Mouse (Mus musculus) MEL (cell line): ENCODE measurements around the gene Mbnl1. TPM values are rescaled to one million over a fixed set of nuclear protein-coding genes. Genes with fewer than 3 reads are reported as not detected.

Source experiments
- DNase-seq: peaks from one replicate; pipeline ENCODE4 v3.0.0; 2011; ENCODE audit warnings: low read depth, low spot score
- H3K27ac ChIP-seq: 2 replicates; pipeline ENCODE4 v1.5.1; 2012; ENCODE audit warnings: low read depth, mild to moderate bottlenecking, control low read depth, low read length, moderate library complexity; ENCODE audit not compliant: control insufficient read depth
- H3K27me3 ChIP-seq, 2 experiments: fragments of 150-350 bp in 1 of 2; sonication (generic) in 1 of 2; 2 replicates each; pipeline ENCODE4 v1.6.1; 2012; ENCODE audit warnings: low read length in 2 of 2, mild to moderate bottlenecking in 2 of 2, improper control_type of control experiment in 1 of 2, moderate library complexity in 1 of 2; ENCODE audit not compliant: insufficient read depth in 2 of 2, control insufficient read depth in 1 of 2
- H3K36me3 ChIP-seq, 2 experiments: 2 replicates each; pipeline ENCODE4 v1.6.1; 2012 to 2014; ENCODE audit warnings: low read length in 2 of 2, improper control_type of control experiment in 1 of 2, inconsistent platforms in 1 of 2, mild to moderate bottlenecking in 1 of 2; ENCODE audit not compliant: insufficient read depth in 2 of 2, control insufficient read depth in 1 of 2
- H3K4me1 ChIP-seq, 2 experiments: fragments of 150-350 bp in 1 of 2; sonication (generic) in 1 of 2; 2 replicates each; pipeline ENCODE4 v1.6.1; 2012; ENCODE audit warnings: low read length in 2 of 2, improper control_type of control experiment in 1 of 2, mild to moderate bottlenecking in 1 of 2; ENCODE audit not compliant: insufficient read depth in 2 of 2, control insufficient read depth in 1 of 2
- H3K4me3 ChIP-seq, 2 experiments: fragments of 150-350 bp in 1 of 2; sonication (generic) in 1 of 2; 2 replicates each; pipeline ENCODE4 v1.5.1; 2012; ENCODE audit warnings: low read depth in 2 of 2, low read length in 2 of 2, mild to moderate bottlenecking in 2 of 2, moderate library complexity in 2 of 2, control low read depth in 1 of 2, improper control_type of control experiment in 1 of 2; ENCODE audit not compliant: control insufficient read depth in 1 of 2, insufficient read depth in 1 of 2
- H3K79me2 ChIP-seq: 2 replicates; pipeline ENCODE4 v1.6.1; 2012; ENCODE audit warnings: mild to moderate bottlenecking, low read length, moderate library complexity; ENCODE audit not compliant: control insufficient read depth, poor library complexity, insufficient read depth
- H3K9ac ChIP-seq: 2 replicates; pipeline ENCODE4 v1.6.1; 2012; ENCODE audit warnings: low read depth, mild to moderate bottlenecking, control low read depth, low read length, moderate library complexity; ENCODE audit not compliant: control insufficient read depth, poor library complexity, severe bottlenecking
- H3K9me3 ChIP-seq: fragments of 150-350 bp; sonication (generic); replicated peaks from 2 replicates; pipeline ENCODE4 v1.6.1; 2012; ENCODE audit warnings: mild to moderate bottlenecking, low read length, improper control_type of control experiment, moderate library complexity; ENCODE audit not compliant: insufficient read depth
- BHLHE40 ChIP-seq: IDR thresholded peaks from 2 replicates; pipeline ENCODE4 v1.6.1; 2012; ENCODE audit warnings: low read depth, mild to moderate bottlenecking, inconsistent platforms, low read length, improper control_type of control experiment, borderline replicate concordance
- CHD1 ChIP-seq: IDR thresholded peaks from 2 replicates; pipeline ENCODE4 v1.6.1; 2012; ENCODE audit warnings: low read depth, mild to moderate bottlenecking, inconsistent platforms, low read length, improper control_type of control experiment
- ETS1 ChIP-seq: IDR thresholded peaks from 2 replicates; pipeline ENCODE4 v1.6.1; 2012; ENCODE audit warnings: low read depth, mild to moderate bottlenecking, inconsistent platforms, low read length, improper control_type of control experiment, moderate library complexity
- GABPA ChIP-seq: IDR thresholded peaks from 2 replicates; pipeline ENCODE4 v1.6.1; 2012; ENCODE audit warnings: low read depth, mild to moderate bottlenecking, inconsistent platforms, low read length, improper control_type of control experiment, moderate library complexity
- JUND ChIP-seq: IDR thresholded peaks from 2 replicates; pipeline ENCODE4 v1.6.1; 2011; ENCODE audit warnings: low read depth, mild to moderate bottlenecking, improper control_type of control experiment, low read length
- MAX ChIP-seq: IDR thresholded peaks from 2 replicates; pipeline ENCODE4 v1.6.1; 2011; ENCODE audit warnings: low read length, improper control_type of control experiment
- MYC ChIP-seq: IDR thresholded peaks from 2 replicates; pipeline ENCODE4 v1.6.1; 2011; ENCODE audit warnings: low read depth, mild to moderate bottlenecking, low read length, improper control_type of control experiment, moderate library complexity
- NELFE ChIP-seq: IDR thresholded peaks from 2 replicates; pipeline ENCODE4 v1.6.1; 2011; ENCODE audit warnings: low read depth, low read length, improper control_type of control experiment
- NRF1 ChIP-seq: IDR thresholded peaks from 2 replicates; pipeline ENCODE4 v1.6.1; 2014; ENCODE audit warnings: low read depth, mild to moderate bottlenecking, inconsistent platforms, low read length, improper control_type of control experiment, moderate library complexity; ENCODE audit not compliant: poor library complexity, insufficient read depth, severe bottlenecking
- POLR2AphosphoS2 ChIP-seq: IDR thresholded peaks from 2 replicates; pipeline ENCODE4 v1.6.1; 2011; ENCODE audit warnings: low read length, improper control_type of control experiment
- POLR2AphosphoS5 ChIP-seq: IDR thresholded peaks from 2 replicates; pipeline ENCODE4 v1.6.1; 2012; ENCODE audit warnings: low read depth, borderline replicate concordance, mild to moderate bottlenecking, inconsistent platforms, low read length, moderate library complexity, mixed read lengths
- RAD21 ChIP-seq: IDR thresholded peaks from 2 replicates; pipeline ENCODE4 v1.6.1; 2011; ENCODE audit warnings: mild to moderate bottlenecking, low read depth, low read length, improper control_type of control experiment
- RCOR1 ChIP-seq: IDR thresholded peaks from 2 replicates; pipeline ENCODE4 v1.6.1; 2012; ENCODE audit warnings: low read depth, mild to moderate bottlenecking, inconsistent platforms, low read length, improper control_type of control experiment
- SIN3A ChIP-seq: IDR thresholded peaks from 2 replicates; pipeline ENCODE4 v1.6.1; 2012; ENCODE audit warnings: low read length, improper control_type of control experiment, inconsistent platforms
- SMC3 ChIP-seq: IDR thresholded peaks from 2 replicates; pipeline ENCODE4 v1.6.1; 2011; ENCODE audit warnings: low read depth, low read length, improper control_type of control experiment
- TCF12 ChIP-seq: IDR thresholded peaks from 2 replicates; pipeline ENCODE4 v1.6.1; 2014; ENCODE audit warnings: low read depth, mild to moderate bottlenecking, inconsistent platforms, low read length, improper control_type of control experiment, moderate library complexity
- UBTF ChIP-seq: IDR thresholded peaks from 2 replicates; pipeline ENCODE4 v1.6.1; 2012; ENCODE audit warnings: low read depth, mild to moderate bottlenecking, inconsistent platforms, low read length, improper control_type of control experiment, moderate library complexity, borderline replicate concordance; ENCODE audit not compliant: insufficient read depth
- ZC3H11A ChIP-seq: IDR thresholded peaks from 2 replicates; pipeline ENCODE4 v1.6.1; 2012; ENCODE audit warnings: low read depth, mild to moderate bottlenecking, inconsistent platforms, low read length, improper control_type of control experiment
- ZMIZ1 ChIP-seq: IDR thresholded peaks from 2 replicates; pipeline ENCODE4 v1.6.1; 2012; ENCODE audit warnings: low read depth, mild to moderate bottlenecking, inconsistent platforms, low read length, improper control_type of control experiment, moderate library complexity
- polyA plus RNA-seq, 2 experiments: library from polyadenylated mRNA; stranded (reverse) in 1 of 2; unstranded in 1 of 2; fragments of >175 nt in 1 of 2; fragments of >200 nt in 1 of 2; gene quantifications; 2 replicates each; pipeline versions ENCODE4 v1.2.1 to v1.2.4; 2012; ENCODE audit warnings: low replicate concordance in 2 of 2, low read depth in 1 of 2; ENCODE audit not compliant: insufficient read length in 2 of 2, insufficient read depth in 1 of 2, missing spikeins in 1 of 2
- total RNA-seq: library from RNA; depleted of rRNA; stranded (reverse); fragments of 300-350 nt; gene quantifications from 2 replicates; pipeline ENCODE4 v1.2.3, GENCODE M21; 2012

Gene Mbnl1
- total and polyA plus RNA-seq, 3 experiments = 250 to 371 (median 341) TPM

DNA sequence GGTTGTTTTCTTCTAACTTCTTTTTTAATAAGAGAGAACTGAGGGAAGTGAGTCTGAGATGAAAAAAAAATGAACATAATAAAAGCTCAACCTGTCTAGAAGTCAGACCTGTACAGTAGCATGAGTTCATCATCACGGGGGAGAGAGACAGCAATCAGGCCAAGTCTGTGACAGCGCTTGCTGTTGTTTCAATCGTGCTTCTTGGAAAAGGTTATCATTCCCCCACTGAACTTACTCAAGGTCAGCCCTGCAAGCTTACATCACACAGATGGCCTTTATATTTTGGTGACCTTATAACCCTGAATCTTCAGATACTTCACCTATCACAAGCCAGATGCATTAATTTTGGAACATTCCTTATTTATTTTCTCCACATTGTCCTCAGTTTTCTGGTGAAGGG, 80.4 kb downstream of the Mbnl1 start:
- TF ChIP-seq JUND (no peak), POLR2AphosphoS5 (no peak), TCF12 (no peak), UBTF (no peak), SIN3A (no peak), MAX (no peak), RAD21 (no peak), ZMIZ1 (no peak), ZC3H11A (no peak), GABPA (no peak), POLR2AphosphoS2 (no peak), ETS1 (no peak), NRF1 (no peak), SMC3 (no peak), CHD1 (no peak)
- no peak overlapping the region for H3K4me3 ChIP-seq
- no peak overlapping the region for H3K27ac ChIP-seq
- peaks cover 4 to 13% of the 10 kb centered on the region in 2 experiments for H3K36me3 ChIP-seq
- no peak overlapping the region for H3K9ac ChIP-seq
- no peaks in the 10 kb centered on the region for H3K27me3 ChIP-seq
- peaks cover 0 to 2% of the 10 kb centered on the region in 2 experiments; a peak in 2 of 4 replicates for H3K4me1 ChIP-seq
- H3K9me3 ChIP-seq = no peaks in the 10 kb centered on the region
- peaks cover 29% of the 10 kb centered on the region for H3K79me2 ChIP-seq
- DNase-seq = no peak

DNA sequence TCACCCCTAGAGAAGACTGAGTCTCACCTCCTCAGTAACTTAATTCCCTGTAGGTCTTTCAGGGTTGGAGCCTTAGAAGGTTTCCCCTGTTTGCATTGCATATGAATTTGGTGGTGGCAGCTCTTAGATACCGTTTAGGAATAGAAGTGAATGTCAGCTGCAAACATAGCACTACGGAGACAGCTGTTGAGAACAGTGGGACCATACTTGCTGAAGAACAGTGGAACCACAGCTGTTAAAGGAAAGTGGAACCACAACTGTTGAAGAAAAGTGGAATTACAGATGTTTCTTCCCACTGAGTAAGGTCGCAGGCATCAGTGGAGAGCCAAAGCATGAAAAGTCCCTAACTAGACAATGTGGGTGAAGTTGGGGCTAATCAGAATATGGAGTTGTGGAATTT, 84.0 kb downstream of the Mbnl1 start:
- no peaks in the 10 kb centered on the region for H3K9me3 ChIP-seq
- DNase-seq = no peak
- H3K27ac ChIP-seq = no peak overlapping the region
- H3K9ac ChIP-seq = no peak overlapping the region
- H3K4me1 ChIP-seq = peaks cover 2% of the 10 kb centered on the region in 2 experiments; a peak in 3 of 4 replicates
- H3K4me3 ChIP-seq = no peak overlapping the region
- no peaks in the 10 kb centered on the region for H3K27me3 ChIP-seq
- H3K79me2 ChIP-seq = peaks cover 41% of the 10 kb centered on the region
- peaks cover 12 to 15% of the 10 kb centered on the region in 2 experiments for H3K36me3 ChIP-seq
- TF ChIP-seq POLR2AphosphoS2 (no peak), BHLHE40 (no peak), NELFE (no peak), RCOR1 (no peak), MYC (no peak)
- TF ChIP-seq, all 39 proteins: peak for 0
